Mouse (Mus musculus) bone marrow, adult 2 months (tissue): ENCODE results near the gene Atp5j2.

Source experiments
- CTCF ChIP-seq: fragments of 200-500 bp; IDR thresholded peaks from 2 replicates; pipeline ENCODE4 v1.5.1; 2011; ENCODE audit warnings: low read length, control low read depth; ENCODE audit not compliant: control insufficient read depth, insufficient read depth
- POLR2A ChIP-seq: fragments of 200-500 bp; IDR thresholded peaks from 2 replicates; pipeline ENCODE4 v1.6.1; 2011; ENCODE audit warnings: low read depth, mild to moderate bottlenecking, control low read depth, low read length, borderline replicate concordance; ENCODE audit not compliant: control insufficient read depth

DNA sequence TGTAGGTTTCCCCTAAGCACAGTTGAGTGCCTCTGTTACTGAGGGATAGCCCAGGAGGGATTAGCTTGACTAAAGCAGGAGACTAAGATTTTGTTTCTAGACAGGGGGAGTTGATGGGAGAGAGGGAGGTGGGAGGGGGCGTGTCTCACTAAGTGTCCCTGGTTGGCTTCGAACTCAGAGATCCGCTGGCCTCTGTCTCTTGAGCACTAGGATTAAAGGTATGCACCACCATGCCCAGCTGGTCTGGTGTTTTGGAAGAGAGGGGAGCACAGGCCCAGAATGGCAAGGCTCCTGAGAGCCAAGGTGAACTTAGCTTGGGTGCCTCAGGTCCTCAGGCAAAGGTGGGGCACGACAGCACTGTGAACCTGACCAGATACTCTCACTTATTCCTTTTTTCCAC is 19.5 kb upstream of the Atp5j2 start:
- no peak for TF ChIP-seq POLR2A
- no peak for TF ChIP-seq CTCF
